Comparison of ENCODE assay signal across 10 mouse cellular contexts in genomic region chr1:180944553-180944952, GRCm38 (mm10). TPM values are rescaled to one million over a fixed set of nuclear protein-coding genes. Genes with fewer than 3 reads are reported as not detected.
DNase-seq lines count a peak whose midpoint lies in the region; ATAC-seq lines count a peak whose summit lies in the region.
"Had no signal": no experiment of that assay in that cellular context is flagged by ENCODE, and none has a peak within 500 bp of the region (broad histone marks: within the 10 kb centered on the region; RNA-seq: fewer than 3 reads in every experiment).

No protein-coding gene starts in this region.

- H3K9me3 ChIP-seq in heart, embryonic 15.5 days (replicated peaks) = no peaks in the 10 kb centered on the region
- no peaks in the 10 kb centered on the region for H3K9me3 ChIP-seq in heart, embryonic 11.5 days (replicated peaks; ENCODE audit: control insufficient read depth, low read length)

- no peak overlapping the region for H3K9ac ChIP-seq in heart, embryonic 15.5 days
- H3K9ac ChIP-seq in heart, embryonic 11.5 days (ENCODE audit: low read depth, low read length) = no peak overlapping the region

- ATAC-seq in heart, embryonic 15.5 days (replicated peaks; ENCODE audit: insufficient number of reproducible peaks, insufficient read depth, low FRiP score, low read depth) = no peak
- ATAC-seq in heart, embryonic 11.5 days (replicated peaks; ENCODE audit: insufficient number of reproducible peaks, low FRiP score, low TSS enrichment) = no peak
- ATAC-seq in granulocyte monocyte progenitor cell, adult 5-6 weeks (replicated peaks; ENCODE audit: poor library complexity, severe bottlenecking) = peak; percentile 72

- H3K27ac ChIP-seq in heart, embryonic 15.5 days = peak overlapping the region; percentile 57; the same call in 1 of the 2 replicates
- H3K27ac ChIP-seq in heart, embryonic 11.5 days (ENCODE audit: low read depth, low read length) = no peak overlapping the region
- H3K27ac ChIP-seq in macrophage = peak overlapping the region; percentile 40

- H3K4me1 ChIP-seq in heart, embryonic 15.5 days (replicated peaks) = peaks cover 48% of the 10 kb centered on the region
- H3K4me1 ChIP-seq in heart, embryonic 11.5 days (ENCODE audit: control insufficient read depth, insufficient read depth, low read length) = peaks cover 24% of the 10 kb centered on the region

- H3K4me2 ChIP-seq in heart, embryonic 15.5 days = no peak overlapping the region
- no peak overlapping the region for H3K4me2 ChIP-seq in heart, embryonic 11.5 days

- H3K36me3 ChIP-seq in heart, embryonic 15.5 days = peaks cover 21% of the 10 kb centered on the region
- H3K36me3 ChIP-seq in heart, embryonic 11.5 days (ENCODE audit: control insufficient read depth, insufficient read depth, low read length) = no peaks in the 10 kb centered on the region; the same call in 1 of the 2 replicates
- H3K36me3 ChIP-seq in macrophage (ENCODE audit: inconsistent target) = peaks cover 18% of the 10 kb centered on the region

- H3K4me3 ChIP-seq in heart, embryonic 15.5 days = no peak overlapping the region
- H3K4me3 ChIP-seq in heart, embryonic 11.5 days (ENCODE audit: low read depth, low read length) = no peak overlapping the region
- H3K4me3 ChIP-seq in macrophage (ENCODE audit: inconsistent target) = no peak overlapping the region

- intact Hi-C loops in left cerebral cortex, postnatal 14 days (cut with DNase I) = no loop called here

- H3K27me3 ChIP-seq in heart, embryonic 15.5 days = no peaks in the 10 kb centered on the region
- H3K27me3 ChIP-seq in heart, embryonic 11.5 days (ENCODE audit: control insufficient read depth, insufficient read depth, low read length) = peaks cover 6% of the 10 kb centered on the region; the same call in 1 of the 2 replicates

- peaks cover 26% of the 10 kb centered on the region for H3K79me2 ChIP-seq in macrophage (ENCODE audit: inconsistent target)

- 71% methylated on average over 4 of the region's 4 CpGs for WGBS in heart, embryonic 15.5 days
- WGBS in heart, embryonic 11.5 days (ENCODE audit: insufficient replicate concordance) = 75% methylated on average over 4 of the region's 4 CpGs
- 18% methylated on average over 4 of the region's 4 CpGs for WGBS in macrophage (ENCODE audit: missing documents)

- DNase-seq in Muller cell, postnatal 12 days (ENCODE audit: inconsistent ontology term) = peak; percentile 58
- no peak for DNase-seq in thymus, adult 18-20 months
- no peak for DNase-seq in ovary, adult 18-20 months (ENCODE audit: low spot score)
- no peak for DNase-seq in left cerebral cortex, postnatal 14 days (ENCODE audit: low spot score in 2 of 2)
- DNase-seq: cerebellum, adult 11-12 months; kidney, adult 2 months had no signal

RNA-seq across cellular contexts. Expression of gene Tmem63a, which starts 2.4 kb away (rescaled TPM):
- polyA plus RNA-seq in heart, embryonic 15.5 days (2015; fragmentation: Nextera tagmentation; extraction: Ambion mirVana) = 10.0 and 12.1 TPM in 2 replicates
- polyA plus RNA-seq in heart, embryonic 11.5 days (2014; fragmentation: Nextera tagmentation; extraction: Ambion mirVana) = 5.8 and 6.7 TPM in 2 replicates
- total RNA-seq in granulocyte monocyte progenitor cell, adult 5-6 weeks (2014; fragmentation: Nextera tagmentation) = 29.5 and 36.9 TPM in 2 replicates
- total RNA-seq in granulocyte monocyte progenitor cell, adult 5-6 weeks (2017) = 14.8 and 16.1 TPM in 2 replicates
- 10 to 100 TPM; 16.7 to 54.7 (median 36.4) TPM for total RNA-seq in macrophage (2018; cell fraction: chromatin; rRNA removed)
- 10 to 100 TPM; 12.9 to 22.6 (median 18.5) TPM for total RNA-seq in macrophage (2018; cell fraction: cytosol; rRNA removed)
- 10 to 100 TPM; 15.0 to 41.3 (median 25.5) TPM for total RNA-seq in macrophage (2018; cell fraction: nucleus; rRNA removed)
- polyA plus RNA-seq in macrophage (2018) = 15.0 to 21.6 TPM (median 19.5 TPM) in 3 replicates
- total RNA-seq in left cerebral cortex, postnatal 14 days (2021) = 1 to 10 TPM; 8.8 to 9.3 TPM

RNA-seq across cellular contexts. Expression of gene Lefty1, which starts 9.7 kb away (rescaled TPM):
- 1.0 and 1.5 TPM in 2 replicates for polyA plus RNA-seq in heart, embryonic 15.5 days (2015; fragmentation: Nextera tagmentation; extraction: Ambion mirVana)
- 1.2 and 1.3 TPM in 2 replicates for polyA plus RNA-seq in heart, embryonic 11.5 days (2014; fragmentation: Nextera tagmentation; extraction: Ambion mirVana)
- total RNA-seq in granulocyte monocyte progenitor cell, adult 5-6 weeks (2014; fragmentation: Nextera tagmentation) = 1.5 TPM in 1 of 2 replicates, not detected in the other
- 0.47 TPM in 1 of 2 replicates, not detected in the other for total RNA-seq in granulocyte monocyte progenitor cell, adult 5-6 weeks (2017)
- total RNA-seq in macrophage (2018; cell fraction: chromatin; rRNA removed) = not detected
- 1 to 10 TPM in 3 of 26 experiments, under 1 TPM in 23; 0.18 to 1.4 (median 0.53) TPM for total RNA-seq in macrophage (2018; cell fraction: cytosol; rRNA removed)
- under 1 TPM in 2 of 26 experiments, not detected in 24; 0.51 to 0.92 TPM for total RNA-seq in macrophage (2018; cell fraction: nucleus; rRNA removed)
- polyA plus RNA-seq in macrophage (2018) = 0.14 to 1.1 TPM (median 0.87 TPM) in 3 replicates
- 1 to 10 TPM in 1 of 2 experiments, under 1 TPM in 1; 0.37 to 1.9 TPM for total RNA-seq in left cerebral cortex, postnatal 14 days (2021)

RNA-seq across cellular contexts. Expression of gene Pycr2, which starts 40.5 kb away (rescaled TPM):
- polyA plus RNA-seq in heart, embryonic 15.5 days (2015; fragmentation: Nextera tagmentation; extraction: Ambion mirVana) = 42.1 and 57.9 TPM in 2 replicates
- 64.3 and 72.5 TPM in 2 replicates for polyA plus RNA-seq in heart, embryonic 11.5 days (2014; fragmentation: Nextera tagmentation; extraction: Ambion mirVana)
- 48.7 and 53.2 TPM in 2 replicates for total RNA-seq in granulocyte monocyte progenitor cell, adult 5-6 weeks (2014; fragmentation: Nextera tagmentation)
- 27.8 and 28.4 TPM in 2 replicates for total RNA-seq in granulocyte monocyte progenitor cell, adult 5-6 weeks (2017)
- total RNA-seq in macrophage (2018; cell fraction: chromatin; rRNA removed) = 10 to 100 TPM in 11 of 26 experiments, 1 to 10 TPM in 15; 1.6 to 22.7 (median 8.9) TPM
- total RNA-seq in macrophage (2018; cell fraction: cytosol; rRNA removed) = 10 to 100 TPM in 18 of 26 experiments, 1 to 10 TPM in 8; 6.3 to 20.2 (median 12.6) TPM
- 10 to 100 TPM in 8 of 26 experiments, 1 to 10 TPM in 18; 2.4 to 21.9 (median 6.5) TPM for total RNA-seq in macrophage (2018; cell fraction: nucleus; rRNA removed)
- polyA plus RNA-seq in macrophage (2018) = 6.7 to 27.5 TPM (median 13.8 TPM) in 3 replicates
- 10 to 100 TPM; 29.3 to 30.6 TPM for total RNA-seq in left cerebral cortex, postnatal 14 days (2021)

RNA-seq across cellular contexts. Expression of gene Lefty2, which starts 51.6 kb away (rescaled TPM):
- polyA plus RNA-seq in heart, embryonic 15.5 days (2015; fragmentation: Nextera tagmentation; extraction: Ambion mirVana) = 0.05 and 0.14 TPM in 2 replicates
- polyA plus RNA-seq in heart, embryonic 11.5 days (2014; fragmentation: Nextera tagmentation; extraction: Ambion mirVana) = not detected in 2 replicates
- not detected in 2 replicates for total RNA-seq in granulocyte monocyte progenitor cell, adult 5-6 weeks (2014; fragmentation: Nextera tagmentation)
- not detected in 2 replicates for total RNA-seq in granulocyte monocyte progenitor cell, adult 5-6 weeks (2017)
- not detected for total RNA-seq in macrophage (2018; cell fraction: chromatin; rRNA removed)
- total RNA-seq in macrophage (2018; cell fraction: cytosol; rRNA removed) = not detected
- not detected for total RNA-seq in macrophage (2018; cell fraction: nucleus; rRNA removed)
- not detected in 3 replicates for polyA plus RNA-seq in macrophage (2018)
- total RNA-seq in left cerebral cortex, postnatal 14 days (2021) = 1 to 10 TPM; 2.0 to 4.9 TPM
- polyA plus RNA-seq: kidney, adult 2 months had no signal
